Mouse (Mus musculus) embryonic fibroblast, embryonic 13.5 days (primary cell): Measurements from ENCODE around the gene Fbxl13. TPM values are rescaled to one million over a fixed set of nuclear protein-coding genes. Genes with fewer than 3 reads are reported as not detected.

ENCODE experiments used
- H3K27ac ChIP-seq: 2 replicates; pipeline ENCODE4 v1.5.1; 2012; ENCODE audit warnings: low read length, control low read depth, inconsistent platforms; ENCODE audit not compliant: insufficient read depth
- H3K4me1 ChIP-seq: 2 replicates; pipeline ENCODE4 v1.6.1; 2011; ENCODE audit warnings: low read length; ENCODE audit not compliant: control insufficient read depth, insufficient read depth
- H3K4me3 ChIP-seq: 2 replicates; pipeline ENCODE4 v1.5.1; 2011; ENCODE audit warnings: mild to moderate bottlenecking, control low read depth, low read length; ENCODE audit not compliant: insufficient read depth
- CTCF ChIP-seq: IDR thresholded peaks from 2 replicates; pipeline ENCODE4 v1.5.1; 2011; ENCODE audit warnings: mild to moderate bottlenecking, control low read depth, low read length, moderate library complexity, borderline replicate concordance; ENCODE audit not compliant: insufficient read depth
- POLR2A ChIP-seq: IDR thresholded peaks from 2 replicates; pipeline ENCODE4 v1.6.1; 2011; ENCODE audit warnings: low read depth, mild to moderate bottlenecking, control low read depth, low read length, moderate library complexity
- polyA plus RNA-seq: library from polyadenylated mRNA; stranded (reverse); fragments of >200 nt; gene quantifications from 2 replicates; pipeline ENCODE4 v1.2.4, GENCODE M21; 2011; ENCODE audit warnings: low read depth; ENCODE audit not compliant: missing spikeins, insufficient read length

The Fbxl13 gene
- polyA plus RNA-seq: 0.27 TPM in 1 of 2 replicates, not detected in the other

GRCm38 (mm10) chr5:21645439-21646132, at the start of gene Fbxl13, which contains the start of gene Armc10:
Gene Fbxl13, minus strand, starts transcription at chr5:21645634.
Gene Armc10, plus strand, starts transcription at chr5:21645813.
- TF ChIP-seq CTCF (no peak), POLR2A (peak; percentile 86)

DNA sequence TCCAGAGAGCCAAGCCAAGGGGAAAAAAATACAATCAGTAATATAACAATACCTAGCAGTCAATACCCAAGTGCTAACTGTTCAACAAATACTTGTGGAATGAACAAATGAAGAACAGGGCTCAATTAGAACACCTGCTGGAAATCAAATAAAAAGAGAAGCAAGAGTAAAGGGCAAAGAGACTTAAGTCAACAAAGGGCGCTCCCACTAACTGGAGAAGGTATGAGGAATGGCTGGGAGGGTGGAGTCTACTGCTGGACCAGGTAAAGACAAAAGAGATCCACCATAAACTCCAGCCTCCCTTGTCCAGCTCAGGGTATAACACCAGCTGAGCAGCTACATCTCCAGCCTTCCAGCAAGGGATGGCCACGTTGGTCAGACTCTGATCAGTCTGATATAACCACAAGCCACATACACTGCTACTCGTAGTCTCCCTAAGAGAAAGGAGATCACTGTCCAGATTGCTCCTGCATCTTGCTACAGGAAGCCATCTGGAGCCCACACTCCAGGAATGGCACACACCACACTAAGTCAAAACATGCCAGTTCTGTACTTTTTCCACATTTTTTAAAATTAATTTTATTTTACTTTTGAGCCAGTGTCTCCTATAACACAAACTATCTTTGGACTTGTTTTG, 49.5 kb upstream of the Fbxl13 start:
- Histone ChIP-seq H3K27ac (no peak overlapping the region), H3K4me3 (no peak overlapping the region), H3K4me1 (no peaks in the 10 kb centered on the region)
- no peak for TF ChIP-seq POLR2A

More at GRCm38 (mm10) chr5:21645439-21646132, at the start of gene Fbxl13, which contains the start of gene Armc10:
- Histone ChIP-seq H3K4me3 (peak within 1 kb of the TSS; percentile 88), H3K27ac (peak within 1 kb of the TSS; percentile 16; the same call in 1 of the 2 replicates), H3K4me1 (no peaks in the 10 kb centered on the region)

DNA sequence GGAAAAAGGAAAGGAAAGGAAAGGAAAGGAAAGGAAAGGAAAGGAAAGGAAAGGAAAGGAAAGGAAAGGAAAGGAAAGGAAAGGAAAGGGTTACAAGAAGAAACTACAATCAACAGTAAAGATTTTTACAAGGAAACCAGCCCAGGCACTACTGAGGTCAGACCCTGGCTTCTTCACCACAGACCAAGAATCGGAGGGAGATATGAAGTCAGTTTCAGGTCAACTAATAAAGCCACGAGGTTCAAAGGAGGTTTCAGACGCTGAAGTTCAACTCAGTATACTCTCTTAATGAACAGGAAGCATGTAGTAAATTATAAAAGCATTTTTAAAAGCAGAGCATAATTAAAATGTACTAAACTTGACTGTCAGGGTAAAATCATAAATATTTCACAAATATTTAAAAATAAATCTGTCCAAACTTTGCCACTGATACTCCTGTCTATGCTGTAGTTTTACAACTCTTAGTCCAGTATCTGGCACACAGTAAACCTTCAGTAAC, 48.0 kb upstream of the Fbxl13 start:
- no peak overlapping the region for H3K27ac ChIP-seq
- H3K4me1 ChIP-seq: no peaks in the 10 kb centered on the region
- TF ChIP-seq CTCF (no peak), POLR2A (no peak)
- no peak overlapping the region for H3K4me3 ChIP-seq

DNA sequence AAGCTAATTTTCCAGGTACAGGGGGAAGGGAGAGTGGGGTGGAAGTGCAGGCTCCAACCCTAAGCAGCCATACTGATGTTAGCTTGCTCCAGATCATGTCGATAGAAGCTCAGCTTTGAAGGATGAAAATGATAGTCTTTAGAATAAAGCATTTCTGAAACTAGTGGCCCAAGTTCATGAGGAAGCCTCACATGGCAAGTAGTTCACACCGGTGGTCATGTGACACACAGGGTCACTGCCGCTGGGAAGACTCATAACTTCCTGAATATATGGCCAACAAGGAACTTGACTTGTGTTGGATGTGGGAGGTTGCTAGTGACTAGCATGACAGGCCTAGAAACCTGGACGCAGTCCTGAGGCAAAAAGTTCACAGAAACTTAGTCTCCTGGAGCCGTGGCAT, 46.8 kb upstream of the Fbxl13 start:
- no peak for TF ChIP-seq CTCF
- TF ChIP-seq POLR2A: no peak
- Histone ChIP-seq H3K4me3 (no peak overlapping the region), H3K4me1 (no peaks in the 10 kb centered on the region), H3K27ac (no peak overlapping the region)

DNA sequence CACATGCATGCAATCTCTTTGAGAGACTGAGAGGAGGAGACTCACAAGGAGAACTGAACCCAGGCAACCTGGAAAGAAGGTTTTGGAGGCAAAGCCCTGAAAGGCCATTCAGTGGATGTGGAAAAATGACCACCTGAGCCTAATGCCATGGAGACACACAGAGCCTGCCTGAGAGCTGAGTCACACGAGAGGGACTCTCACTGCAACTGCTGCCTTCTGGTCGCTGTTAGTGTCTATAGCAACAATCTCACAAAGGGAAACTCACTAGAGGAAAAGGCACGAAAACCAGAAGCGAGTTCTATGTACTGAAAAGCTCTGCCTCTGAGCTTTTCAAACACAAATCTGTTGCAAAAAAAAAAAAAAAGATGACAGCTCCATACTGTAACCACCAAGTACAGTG, 41.6 kb upstream of the Fbxl13 start:
- no peak overlapping the region for H3K4me3 ChIP-seq
- no peak for TF ChIP-seq POLR2A
- no peak for TF ChIP-seq CTCF
- H3K4me1 ChIP-seq: no peaks in the 10 kb centered on the region
- no peak overlapping the region for H3K27ac ChIP-seq

DNA sequence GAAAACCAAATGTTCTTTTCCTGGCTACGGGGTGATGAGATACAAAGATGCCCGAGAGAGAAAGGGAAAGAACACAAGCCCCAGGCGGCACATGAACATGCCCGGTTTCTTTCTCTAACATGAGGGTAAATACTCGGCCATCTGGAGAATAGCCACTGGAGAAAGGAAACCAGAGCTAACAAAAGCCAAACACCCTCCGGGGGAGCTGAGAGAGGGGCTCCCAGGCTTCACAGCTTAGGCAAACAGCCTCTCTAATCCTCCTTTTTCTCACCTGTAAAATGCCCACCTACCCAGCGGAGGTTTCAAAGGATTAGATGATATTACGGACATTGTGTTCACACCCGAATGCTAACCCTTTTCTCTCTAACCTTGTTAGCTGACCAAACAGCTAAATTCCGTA, 39.6 kb upstream of the Fbxl13 start:
- no peak overlapping the region for H3K4me3 ChIP-seq
- TF ChIP-seq CTCF: no peak
- no peak for TF ChIP-seq POLR2A
- peaks cover 9% of the 10 kb centered on the region for H3K4me1 ChIP-seq
- H3K27ac ChIP-seq: no peak overlapping the region

GRCm38 (mm10) chr5:21683811-21684210, 38.4 kb upstream of the Fbxl13 start:
- H3K4me3 ChIP-seq: no peak overlapping the region
- no peak for TF ChIP-seq POLR2A
- TF ChIP-seq CTCF: no peak
- no peak overlapping the region for H3K27ac ChIP-seq
- peaks cover 9% of the 10 kb centered on the region for H3K4me1 ChIP-seq

DNA sequence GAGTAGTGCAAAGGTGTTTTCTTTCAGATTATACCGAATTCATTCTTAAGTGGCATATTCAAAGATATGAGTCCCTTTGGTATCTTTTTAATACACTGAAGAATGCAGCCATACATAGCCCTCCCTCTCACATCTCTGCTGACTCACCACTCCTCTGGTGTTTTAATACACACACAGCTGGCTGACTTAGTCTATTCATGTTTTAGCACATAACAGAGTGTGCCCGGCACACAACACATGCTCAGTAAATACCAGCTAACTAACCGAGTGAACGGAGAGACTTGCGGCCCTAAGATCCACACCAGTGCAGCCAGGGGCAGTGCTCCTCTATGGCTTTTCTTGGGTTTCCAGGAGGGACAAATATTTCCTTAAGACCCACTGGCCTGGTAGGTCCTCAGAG, 35.5 kb upstream of the Fbxl13 start:
- Histone ChIP-seq H3K4me3 (no peak overlapping the region), H3K4me1 (peaks cover 9% of the 10 kb centered on the region), H3K27ac (0 out of 2 replicates have a peak overlapping the region, but pooled peaks have one; percentile 21)
- TF ChIP-seq POLR2A: no peak
- TF ChIP-seq CTCF: no peak

DNA sequence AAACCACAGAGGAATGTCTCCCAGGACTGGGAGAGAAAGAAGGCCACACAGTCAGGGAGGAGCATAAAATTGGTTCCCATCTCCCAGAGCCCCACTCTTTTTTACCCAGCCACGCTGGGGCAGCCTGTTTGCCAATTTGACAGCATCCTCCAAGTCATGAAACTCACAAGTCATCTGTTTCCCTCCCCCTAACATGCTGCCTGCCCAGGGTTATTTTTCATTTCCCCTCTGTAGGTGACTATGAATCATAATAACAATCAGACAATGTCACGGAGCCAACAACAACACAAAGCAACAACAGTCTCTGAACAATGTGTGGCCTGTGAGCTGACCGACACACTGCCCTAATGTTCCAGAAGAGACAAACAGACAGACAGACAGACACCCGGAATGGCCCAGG, 34.6 kb upstream of the Fbxl13 start:
- TF ChIP-seq CTCF (no peak), POLR2A (no peak)
- peaks cover 9% of the 10 kb centered on the region for H3K4me1 ChIP-seq
- no peak overlapping the region for H3K27ac ChIP-seq
- no peak overlapping the region for H3K4me3 ChIP-seq

- TF ChIP-seq POLR2A (no peak), CTCF (no peak)
- Histone ChIP-seq H3K4me3 (no peak overlapping the region), H3K4me1 (peaks cover 9% of the 10 kb centered on the region), H3K27ac (no peak overlapping the region)
Measured at GRCm38 (mm10) chr5:21678363-21678762, 32.9 kb upstream of the Fbxl13 start.
